ENCODE assay signal across 10 mouse cellular contexts in the genomic region with DNA sequence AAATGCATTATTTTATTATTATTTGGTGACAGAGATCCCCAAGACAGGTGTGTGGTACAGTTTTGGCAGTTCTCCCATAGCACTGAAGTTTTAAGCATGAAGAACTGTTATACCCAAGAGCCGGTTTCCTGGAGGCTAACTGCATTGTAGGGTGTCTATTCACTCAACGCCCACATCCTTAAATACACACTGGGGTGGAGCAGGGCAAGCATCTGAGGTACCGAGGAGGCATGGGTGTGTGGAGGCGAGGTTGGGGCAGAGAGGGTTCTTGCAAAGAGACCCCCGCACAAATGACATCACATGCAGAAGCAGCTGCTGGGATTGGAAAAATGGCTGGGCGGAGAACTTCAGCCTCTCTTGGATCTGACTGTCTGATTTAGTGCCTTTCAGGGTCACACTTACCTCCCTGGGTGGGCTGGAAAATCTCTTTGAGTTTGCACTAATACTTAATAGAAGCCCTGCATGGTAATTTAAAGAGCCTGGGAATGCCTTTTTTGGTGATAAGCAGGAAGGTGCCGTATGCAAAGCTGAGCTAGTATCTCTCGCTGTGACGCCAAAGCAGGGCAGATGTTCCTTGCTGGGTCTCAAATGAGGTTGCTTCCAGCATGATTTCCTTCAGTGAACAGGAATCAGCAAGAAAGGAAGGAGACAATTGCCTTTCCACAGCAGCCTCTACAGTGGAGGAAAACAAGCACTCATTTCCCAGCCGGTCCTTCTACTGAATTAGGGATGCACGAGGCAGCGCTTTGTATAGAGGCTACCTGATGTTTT. TPM values are rescaled to one million over a fixed set of nuclear protein-coding genes. Genes with fewer than 3 reads are reported as not detected.
DNase-seq lines count a peak whose midpoint lies in the region; ATAC-seq and TF ChIP-seq lines count a peak whose summit lies in the region.
"Had no signal": no experiment of that assay in that cellular context is flagged by ENCODE, and none has a peak within 500 bp of the region (broad histone marks: within the 10 kb centered on the region; RNA-seq: fewer than 3 reads in every experiment).

No protein-coding gene starts in this region.

- H3K9ac ChIP-seq in kidney, embryonic 15.5 days = no peak overlapping the region
- H3K9ac ChIP-seq in forebrain, embryonic 16.5 days (replicated peaks; ENCODE audit: low read depth, low read length) = no peak overlapping the region
- H3K9ac ChIP-seq in stomach, postnatal 0 days (ENCODE audit: low read length) = no peak overlapping the region
- H3K9ac ChIP-seq: embryonic facial prominence, embryonic 12.5 days; liver, embryonic 13.5 days had no signal

- ATAC-seq in kidney, embryonic 15.5 days (replicated peaks; ENCODE audit: low FRiP score) = no peak
- peak; percentile 49; the same call in 1 of the 2 replicates for ATAC-seq in forebrain, embryonic 16.5 days
- ATAC-seq in stomach, postnatal 0 days (ENCODE audit: low FRiP score, low TSS enrichment) = no peak
- no peak for ATAC-seq in megakaryocyte progenitor cell, adult 5-6 weeks (replicated peaks; ENCODE audit: poor library complexity)

- no peak for TF ChIP-seq EP300 in stomach, postnatal 0 days (optimal IDR thresholded peaks at IDR 0.05)

- H3K4me2 ChIP-seq in kidney, embryonic 15.5 days = 0 out of 2 replicates have a peak overlapping the region, but pooled peaks have one; percentile 7
- peak overlapping the region; percentile 9 for H3K4me2 ChIP-seq in forebrain, embryonic 16.5 days (ENCODE audit: low read length)
- peak overlapping the region; percentile 19; the same call in 1 of the 2 replicates for H3K4me2 ChIP-seq in stomach, postnatal 0 days (replicated peaks; ENCODE audit: low read depth)
- H3K4me2 ChIP-seq: embryonic facial prominence, embryonic 12.5 days; liver, embryonic 13.5 days had no signal

- H3K9me3 ChIP-seq in kidney, embryonic 15.5 days (replicated peaks) = no peaks in the 10 kb centered on the region
- H3K9me3 ChIP-seq in forebrain, embryonic 16.5 days (ENCODE audit: control insufficient read depth, low read length) = no peaks in the 10 kb centered on the region
- no peaks in the 10 kb centered on the region for H3K9me3 ChIP-seq in stomach, postnatal 0 days (ENCODE audit: control insufficient read depth, low read length)
- H3K9me3 ChIP-seq: embryonic facial prominence, embryonic 12.5 days; liver, embryonic 13.5 days had no signal

- peaks cover 7% of the 10 kb centered on the region for H3K4me1 ChIP-seq in kidney, embryonic 15.5 days
- H3K4me1 ChIP-seq in forebrain, embryonic 16.5 days (replicated peaks; ENCODE audit: control insufficient read depth, insufficient read depth, low read length) = no peaks in the 10 kb centered on the region
- no peaks in the 10 kb centered on the region for H3K4me1 ChIP-seq in stomach, postnatal 0 days (replicated peaks; ENCODE audit: control insufficient read depth, insufficient read depth)
- H3K4me1 ChIP-seq: liver, embryonic 13.5 days had no signal

- H3K27ac ChIP-seq in kidney, embryonic 15.5 days = no peak overlapping the region
- no peak overlapping the region for H3K27ac ChIP-seq in forebrain, embryonic 16.5 days (ENCODE audit: low read length)
- no peak overlapping the region for H3K27ac ChIP-seq in stomach, postnatal 0 days (replicated peaks)
- H3K27ac ChIP-seq: embryonic facial prominence, embryonic 12.5 days; liver, embryonic 13.5 days had no signal

- H3K36me3 ChIP-seq in kidney, embryonic 15.5 days = no peaks in the 10 kb centered on the region
- H3K36me3 ChIP-seq in forebrain, embryonic 16.5 days (ENCODE audit: control insufficient read depth, insufficient read depth) = no peaks in the 10 kb centered on the region
- H3K36me3 ChIP-seq in stomach, postnatal 0 days (ENCODE audit: control insufficient read depth, insufficient read depth, low read length) = no peaks in the 10 kb centered on the region
- H3K36me3 ChIP-seq: embryonic facial prominence, embryonic 12.5 days; liver, embryonic 13.5 days had no signal

- no peak for DNase-seq in kidney, adult 18-20 months
- DNase-seq in mesoderm, embryonic 11.5 days (ENCODE audit: low read depth, low spot score) = peak; percentile 27
- DNase-seq in stomach, postnatal 0 days (ENCODE audit: low spot score) = no peak
- DNase-seq in MN1 (ENCODE audit: low spot score) = no peak
- DNase-seq in kidney, adult 11 months = no peak
- DNase-seq: liver, embryonic 13.5 days had no signal

- WGBS in kidney, embryonic 15.5 days = 25% methylated on average over 12 of the region's 12 CpGs
- 15% methylated on average over 12 of the region's 12 CpGs for WGBS in forebrain, embryonic 16.5 days
- 17% methylated on average over 12 of the region's 12 CpGs for WGBS in stomach, postnatal 0 days

- H3K4me3 ChIP-seq in kidney, embryonic 15.5 days (replicated peaks) = no peak overlapping the region
- H3K4me3 ChIP-seq in forebrain, embryonic 16.5 days (replicated peaks; ENCODE audit: low read length) = no peak overlapping the region
- H3K4me3 ChIP-seq in stomach, postnatal 0 days (ENCODE audit: low read depth, low read length) = no peak overlapping the region
- H3K4me3 ChIP-seq: embryonic facial prominence, embryonic 12.5 days; liver, embryonic 13.5 days had no signal

- no peaks in the 10 kb centered on the region for H3K27me3 ChIP-seq in kidney, embryonic 15.5 days
- H3K27me3 ChIP-seq in forebrain, embryonic 16.5 days (replicated peaks; ENCODE audit: control insufficient read depth, insufficient read depth, low read length) = no peaks in the 10 kb centered on the region
- H3K27me3 ChIP-seq in stomach, postnatal 0 days (ENCODE audit: control insufficient read depth, insufficient read depth, low read length) = no peaks in the 10 kb centered on the region
- H3K27me3 ChIP-seq: embryonic facial prominence, embryonic 12.5 days; liver, embryonic 13.5 days had no signal

- TF ChIP-seq CTCF in stomach, postnatal 0 days (IDR thresholded peaks at IDR 0.05; ENCODE audit: low read depth) = no peak

RNA-seq across cellular contexts. Expression of gene Mdm1, which starts 53.9 kb away (rescaled TPM):
- polyA plus RNA-seq in kidney, embryonic 15.5 days (2015; fragmentation: Nextera tagmentation; extraction: Ambion mirVana) = 29.3 and 29.8 TPM in 2 replicates
- 32.7 and 36.8 TPM in 2 replicates for polyA plus RNA-seq in forebrain, embryonic 16.5 days (2015; fragmentation: Nextera tagmentation; extraction: Ambion mirVana)
- 4.5 and 5.3 TPM in 2 replicates for polyA plus RNA-seq in stomach, postnatal 0 days (2015; fragmentation: Nextera tagmentation; extraction: Ambion mirVana)
- 10.2 and 13.4 TPM in 2 replicates for total RNA-seq in megakaryocyte progenitor cell, adult 5-6 weeks (2015)
- 35.6 and 35.9 TPM in 2 replicates for total RNA-seq in megakaryocyte progenitor cell, adult 5-6 weeks (2017)
